Mouse (Mus musculus): ENCODE results near the gene Mesp1.
A peak's percentile ranks its signal among the peaks of the same experiment; 100 is the strongest.
"Not testable (repeated sequence)": the region's sequence is repeated elsewhere in the genome, so short reads cannot be mapped to it uniquely, and the experiment has no call there.

The Mesp1 gene

DNA sequence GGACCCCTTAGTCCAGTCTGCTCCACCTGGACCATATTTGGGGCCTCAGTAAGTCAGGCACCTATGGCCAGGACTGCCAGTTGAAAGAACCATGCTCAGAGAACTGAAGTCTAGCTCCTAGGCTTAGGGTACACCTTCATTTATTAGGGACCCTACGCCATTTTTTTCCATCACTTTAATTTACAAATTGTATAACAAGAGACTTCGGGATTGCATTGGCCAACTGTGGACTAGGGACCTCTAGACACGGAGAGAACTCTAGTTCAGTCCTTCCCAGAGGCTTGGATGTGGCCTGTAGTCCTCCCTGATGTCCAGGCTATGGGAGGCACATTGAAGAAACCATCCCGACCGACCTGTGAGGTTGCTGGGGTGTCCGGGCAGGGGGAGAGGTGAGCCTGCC lies at the start of gene Mesp1:
Gene Mesp1 (minus strand): TSS at position 101 of the 400 bp plus-strand sequence.
- no peak for DNase-seq

DNA sequence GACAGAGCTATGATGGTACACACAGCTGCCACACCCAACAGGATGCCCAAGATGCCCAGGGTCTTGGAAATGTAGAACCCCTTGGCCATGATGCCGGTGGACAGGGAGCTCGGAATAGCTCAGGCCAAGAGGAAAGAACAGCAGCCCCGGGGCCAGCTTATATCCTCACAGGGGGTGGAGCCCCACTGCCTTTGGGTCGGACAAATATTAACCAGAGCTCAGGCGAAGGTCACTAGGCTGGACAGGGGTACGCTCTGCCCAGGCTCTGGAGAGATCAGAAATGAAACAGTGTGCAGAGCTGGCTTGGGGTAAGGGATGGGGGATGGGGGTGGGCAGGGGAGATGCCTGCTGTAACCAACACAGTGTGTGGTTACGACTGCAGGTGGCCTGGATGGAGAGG lies 48.6 kb upstream of the Mesp1 start:
- no peak for DNase-seq

- DNase-seq, result no peak
Measured at GRCm38 (mm10) chr7:79837247-79837646, 43.7 kb upstream of the Mesp1 start.

- DNase-seq, result no peak
Measured at GRCm38 (mm10) chr7:79835196-79835595, 41.6 kb upstream of the Mesp1 start.

GRCm38 (mm10) chr7:79832980-79833379 lies 39.4 kb upstream of the Mesp1 start:
- DNase-seq, result no peak

DNA sequence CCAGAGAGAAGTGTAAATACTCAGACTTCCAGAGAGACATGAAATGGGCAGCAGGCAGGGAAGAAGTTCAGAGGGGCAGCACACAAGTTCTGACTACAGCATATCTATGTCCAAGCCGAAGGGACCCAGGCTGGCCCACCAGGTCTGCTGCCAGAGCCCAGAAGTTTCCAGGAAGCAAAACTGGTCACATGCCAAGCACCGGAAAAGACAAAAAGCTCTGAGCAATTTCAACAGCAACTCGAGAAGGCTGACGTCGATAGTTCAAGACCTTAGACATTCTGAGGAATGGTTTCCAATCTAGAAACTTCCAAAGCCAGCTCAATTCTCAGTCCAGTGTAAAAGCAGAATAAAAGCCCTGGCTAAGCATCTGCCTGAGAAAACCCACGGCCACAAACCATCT lies 38.0 kb upstream of the Mesp1 start:
- no peak for DNase-seq

GRCm38 (mm10) chr7:79831145-79831544 lies 37.6 kb upstream of the Mesp1 start:
- DNase-seq, result no peak

GRCm38 (mm10) chr7:79828341-79828740 lies 34.8 kb upstream of the Mesp1 start:
- DNase-seq, result no peak

DNA sequence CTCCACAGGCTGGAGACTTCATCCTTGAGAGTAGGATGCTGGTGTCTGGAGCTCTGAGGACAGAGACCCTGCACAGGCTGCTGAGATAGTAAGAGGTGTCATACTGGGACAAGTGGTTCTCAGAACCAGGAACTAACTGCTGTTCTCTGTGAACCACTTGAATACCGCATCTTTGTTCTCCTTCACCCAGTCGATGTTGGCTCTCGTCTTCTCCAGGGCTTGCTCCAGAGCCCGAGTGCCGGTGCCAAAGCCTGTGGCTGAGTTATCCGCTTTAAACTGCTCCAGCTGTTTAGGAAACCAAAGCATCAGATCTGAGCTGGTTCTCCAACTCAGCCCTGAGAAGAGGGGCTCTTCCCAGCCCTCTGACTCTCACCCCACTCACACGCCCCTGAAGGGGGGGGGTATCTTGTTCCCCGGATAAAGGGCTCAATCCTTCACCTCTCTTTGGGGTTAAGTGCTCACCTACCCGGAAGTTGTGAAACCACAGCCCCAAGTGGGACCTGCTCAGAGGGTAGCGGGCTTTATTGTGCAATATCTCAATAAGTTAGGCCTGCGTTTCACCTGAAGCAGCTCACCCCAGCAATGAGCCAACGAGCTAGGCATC lies 28.6 kb upstream of the Mesp1 start:
- DNase-seq, result no peak

GRCm38 (mm10) chr7:79819996-79820395 lies 26.4 kb upstream of the Mesp1 start:
- DNase-seq, result no peak

DNA sequence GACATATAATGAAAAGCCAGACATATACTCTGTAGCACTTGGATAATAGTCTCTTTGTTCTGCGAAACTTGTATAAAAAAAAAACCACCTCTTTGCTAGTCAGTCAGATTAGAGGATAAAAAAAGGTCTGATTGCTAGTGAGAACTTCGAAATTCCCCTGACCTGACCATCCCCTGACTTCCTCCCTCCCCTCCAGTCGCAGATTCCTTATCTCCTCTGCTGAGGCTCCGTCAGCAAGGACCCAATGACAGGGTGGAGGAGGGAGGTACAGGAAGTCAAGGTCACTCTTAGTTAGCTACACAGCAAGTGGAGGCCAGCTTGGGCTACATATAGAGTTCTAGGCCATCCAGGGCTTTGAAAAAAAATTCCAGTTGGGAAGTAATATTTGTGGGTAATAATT lies 25.9 kb upstream of the Mesp1 start:
- no peak for DNase-seq

- no peak for DNase-seq
Measured at GRCm38 (mm10) chr7:79818321-79818720, 24.7 kb upstream of the Mesp1 start.

DNA sequence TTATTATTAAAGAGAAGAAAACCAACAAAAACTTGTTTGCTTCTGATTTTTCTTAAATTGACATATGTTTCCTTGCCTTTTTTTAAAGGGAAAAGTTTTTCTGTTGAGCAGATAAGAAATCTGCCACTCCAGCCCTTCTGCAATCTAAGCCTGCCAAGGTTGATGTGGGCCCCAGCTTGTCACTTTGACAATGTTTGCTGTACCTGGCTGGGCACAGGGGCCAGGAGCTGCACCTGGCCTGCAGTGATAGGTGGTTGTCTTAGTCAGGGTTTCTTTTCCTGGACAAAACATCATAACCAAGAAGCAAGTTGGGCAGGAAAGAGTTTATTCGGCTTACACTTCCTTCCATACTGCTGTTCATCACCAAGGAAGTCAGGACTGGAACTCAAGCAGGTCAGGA lies 19.8 kb upstream of the Mesp1 start:
- DNase-seq, result no peak

- DNase-seq, result peak; percentile 36
Measured at GRCm38 (mm10) chr7:79810611-79811506, 17.3 kb upstream of the Mesp1 start, which contains the start of gene Mesp2. Mesp2 (plus strand) TSS chr7:79810727.

GRCm38 (mm10) chr7:79808561-79808960 lies 15.0 kb upstream of the Mesp1 start:
- DNase-seq, result no peak

- no peak for DNase-seq
Measured at GRCm38 (mm10) chr7:79803887-79804286, 10.3 kb upstream of the Mesp1 start.

DNA sequence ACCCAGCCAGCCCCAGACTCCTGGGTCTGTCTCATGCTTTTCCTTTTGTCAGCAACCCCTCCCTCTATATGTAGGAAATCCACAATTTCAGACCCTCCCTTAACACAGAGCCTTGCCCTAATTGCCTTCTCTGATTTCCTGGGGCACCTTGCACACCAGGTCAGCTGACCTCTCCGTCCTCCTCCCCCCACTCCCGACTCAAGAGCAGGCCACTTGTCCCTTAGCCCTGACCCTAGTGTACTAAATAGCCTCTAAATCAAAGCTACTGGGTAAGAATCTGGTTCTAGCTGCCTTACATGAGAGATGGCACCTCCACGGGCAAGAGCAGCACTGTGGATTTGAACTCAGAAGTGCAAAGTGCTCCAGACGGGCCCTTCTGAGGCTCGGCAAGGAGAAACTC lies 8.4 kb upstream of the Mesp1 start:
- DNase-seq, result no peak

GRCm38 (mm10) chr7:79801391-79801790 lies 7.8 kb upstream of the Mesp1 start:
- DNase-seq, result no peak

GRCm38 (mm10) chr7:79800336-79800735 lies 6.7 kb upstream of the Mesp1 start:
- DNase-seq, result no peak

- DNase-seq, result no peak
Measured at GRCm38 (mm10) chr7:79799506-79799905, 5.9 kb upstream of the Mesp1 start.

- DNase-seq, result peak; percentile 59
Measured at GRCm38 (mm10) chr7:79799048-79799447, 5.5 kb upstream of the Mesp1 start.

DNA sequence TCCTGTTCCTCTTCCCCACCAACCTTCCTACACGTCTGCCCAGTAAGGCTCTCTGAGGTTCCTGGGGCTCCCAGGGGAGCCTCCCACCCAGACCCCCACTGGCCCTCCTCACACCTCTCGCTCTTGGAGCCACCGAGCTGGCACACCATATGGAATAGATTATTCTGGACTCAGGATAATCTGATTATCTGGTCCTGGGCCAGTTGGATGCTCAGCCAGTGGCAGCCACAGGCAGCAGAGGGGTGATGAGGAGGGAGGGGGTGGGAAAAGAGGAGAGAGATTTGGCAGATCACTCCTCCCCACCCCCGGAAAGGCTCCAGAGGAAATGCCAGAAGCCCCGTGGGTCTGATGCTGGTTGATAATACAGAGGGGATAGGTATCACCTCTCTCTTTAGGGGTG lies 5.0 kb upstream of the Mesp1 start:
- no peak for DNase-seq

DNA sequence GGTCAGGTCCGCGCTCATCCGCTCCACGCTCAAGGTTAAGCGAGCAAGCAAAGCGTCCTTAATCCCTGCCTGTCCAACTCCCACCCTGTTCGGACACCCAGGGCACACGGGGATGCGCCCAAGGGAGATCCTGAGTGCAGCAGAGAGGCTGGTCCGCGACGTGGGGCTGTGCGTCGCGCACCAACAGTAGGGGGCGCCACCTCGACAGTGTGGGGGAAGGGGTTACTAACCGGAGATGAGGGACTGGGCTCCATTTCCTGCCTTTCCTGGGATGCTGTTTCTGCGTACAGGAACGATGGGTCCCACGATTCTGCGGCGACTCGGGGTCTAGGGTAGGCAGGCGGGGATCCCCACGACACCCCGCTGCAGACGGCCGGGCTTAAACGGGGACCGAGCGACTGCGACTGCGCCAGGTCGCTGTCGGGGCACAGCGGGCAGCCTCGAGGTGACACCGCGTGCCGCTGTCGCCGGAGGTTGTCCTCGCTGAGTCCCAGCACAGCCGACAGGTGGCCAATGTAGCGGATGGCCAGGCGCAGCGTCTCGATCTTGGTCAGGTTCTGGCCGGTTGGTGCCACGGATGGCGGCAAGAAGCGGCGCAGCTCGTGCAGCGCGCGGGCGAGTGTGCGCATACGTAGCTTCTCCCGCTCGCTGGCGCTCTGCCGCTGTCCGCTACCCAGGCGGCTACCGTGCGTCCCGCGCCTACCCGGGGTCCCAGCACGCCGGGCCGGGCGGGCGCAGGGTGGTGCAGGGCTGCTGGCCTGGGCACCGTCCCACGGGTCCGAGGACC lies 760 bp downstream of the Mesp1 start:
- DNase-seq, result no peak

DNA sequence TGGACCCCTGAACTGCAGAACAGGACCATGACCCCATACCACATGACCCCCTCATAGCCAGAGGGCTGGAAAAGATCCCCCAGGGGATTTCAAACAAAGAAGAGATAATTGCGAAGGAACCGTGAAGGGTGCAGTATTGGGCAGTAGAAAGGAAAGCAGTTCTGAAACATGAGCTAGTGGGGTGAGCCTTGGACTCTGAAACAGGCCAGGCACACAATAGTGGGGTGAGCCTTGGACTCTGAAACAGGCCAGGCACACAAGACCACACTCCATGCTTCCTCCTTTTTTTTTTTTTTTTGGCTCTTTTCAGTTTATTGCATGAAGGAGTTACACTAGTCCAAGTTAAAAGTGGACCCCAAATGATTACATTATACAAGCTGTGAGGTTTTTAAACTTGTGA lies 3.8 kb downstream of the Mesp1 start:
- not testable (repeated sequence) for DNase-seq
